Mouse (Mus musculus) E14TG2a.4 (cell line): ENCODE results near the gene Gm6367.
"Not testable (repeated sequence)": the region's sequence is repeated elsewhere in the genome, so short reads cannot be mapped to it uniquely, and the experiment has no call there.

Experiments
- H3K27me3 ChIP-seq: 2 replicates; pipeline ENCODE4 v1.6.1; 2014; ENCODE audit warnings: low read length, control low read depth; ENCODE audit not compliant: insufficient read depth
- H3K36me3 ChIP-seq: 2 replicates; pipeline ENCODE4 v1.6.1; 2014; ENCODE audit warnings: low read length, control low read depth; ENCODE audit not compliant: insufficient read depth
- H3K4me1 ChIP-seq: replicated peaks from 2 replicates; pipeline ENCODE4 v1.6.1; 2014; ENCODE audit warnings: low read depth, low read length, control low read depth
- H3K4me3 ChIP-seq: replicated peaks from 2 replicates; pipeline ENCODE4 v1.5.1; 2014; ENCODE audit warnings: mild to moderate bottlenecking, low read length
- H3K9me3 ChIP-seq: 2 replicates; pipeline ENCODE4 v1.6.1; 2014; ENCODE audit warnings: low read length, control low read depth

The Gm6367 gene

GRCm38 (mm10) chr5:94988326-94988725 lies at the start of gene Gm6367:
Gm6367 (plus strand) TSS chr5:94988626.
- H3K9me3 ChIP-seq, H3K4me3 ChIP-seq, H3K36me3 ChIP-seq, H3K4me1 ChIP-seq, H3K27me3 ChIP-seq: not testable (repeated sequence)
